Mouse (Mus musculus) G1E-ER4 (cell line): ENCODE results near the gene Madd. TPM values are rescaled to one million over a fixed set of nuclear protein-coding genes. Genes with fewer than 3 reads are reported as not detected.

Experiments
- GATA1 ChIP-seq: IDR thresholded peaks from one replicate; pipeline ENCODE4 v1.8.0; 2012; ENCODE audit warnings: low read length, inconsistent platforms
- polyA plus RNA-seq: library from polyadenylated mRNA; stranded (reverse); fragments of >175 nt; gene quantifications from 2 replicates; pipeline ENCODE4 v1.2.3, GENCODE M21; 2012

Madd gene
- polyA plus RNA-seq, 1 experiment: 12.1 TPM

- TF ChIP-seq GATA1: no peak
Measured at GRCm38 (mm10) chr2:91151331-91151730, 32.3 kb downstream of the Madd start.

GRCm38 (mm10) chr2:91148101-91148500 lies 35.5 kb downstream of the Madd start:
- TF ChIP-seq GATA1: no peak

DNA sequence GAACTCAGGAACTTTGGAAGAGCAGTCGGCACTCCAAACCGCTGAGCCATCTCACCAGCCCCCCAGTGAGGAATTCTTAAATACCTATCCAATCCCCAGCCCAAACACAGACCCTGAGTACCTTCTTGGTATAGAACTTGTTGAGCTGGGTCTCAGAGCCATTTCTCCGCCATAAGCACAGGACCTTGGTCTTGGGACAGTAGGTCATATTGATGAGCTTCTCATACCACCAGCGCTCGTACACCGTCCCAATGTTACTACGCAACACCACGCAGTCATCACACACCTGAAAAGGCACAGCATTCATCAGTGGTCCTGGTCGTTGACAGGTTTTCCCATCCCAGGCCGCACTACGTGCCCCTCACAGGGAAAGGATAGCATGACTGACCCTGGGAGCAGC lies 40.2 kb downstream of the Madd start:
- TF ChIP-seq GATA1: no peak

GRCm38 (mm10) chr2:91142920-91143319 lies 40.7 kb downstream of the Madd start:
- TF ChIP-seq GATA1: no peak

GRCm38 (mm10) chr2:91139764-91140163 lies 43.9 kb downstream of the Madd start:
- TF ChIP-seq GATA1: no peak

- TF ChIP-seq GATA1: no peak
Measured at GRCm38 (mm10) chr2:91139311-91139710, 44.3 kb downstream of the Madd start.

- no peak for TF ChIP-seq GATA1
Measured at GRCm38 (mm10) chr2:91137481-91137880, 46.2 kb downstream of the Madd start.

GRCm38 (mm10) chr2:91136513-91137412 lies 46.9 kb downstream of the Madd start:
- TF ChIP-seq GATA1: no peak

GRCm38 (mm10) chr2:91132035-91132434 lies 51.6 kb downstream of the Madd start:
- TF ChIP-seq GATA1: no peak

DNA sequence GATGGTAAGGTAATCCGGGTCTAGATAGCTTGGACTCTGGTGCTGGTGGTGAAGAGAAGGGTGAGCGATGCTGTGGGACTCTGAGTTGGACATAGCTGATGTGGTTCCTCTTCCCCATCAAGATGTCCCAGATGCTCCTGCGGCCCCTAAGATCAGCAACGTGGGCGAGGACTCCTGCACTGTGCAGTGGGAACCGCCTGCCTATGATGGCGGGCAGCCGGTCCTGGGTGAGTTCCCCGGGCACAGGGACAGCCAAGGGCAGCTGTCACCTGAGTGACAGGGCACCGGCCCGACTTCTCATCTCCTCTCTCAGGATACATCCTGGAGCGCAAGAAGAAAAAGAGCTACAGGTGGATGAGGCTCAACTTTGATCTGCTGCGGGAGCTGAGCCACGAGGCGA lies 52.4 kb downstream of the Madd start:
- TF ChIP-seq GATA1: no peak

- no peak for TF ChIP-seq GATA1
Measured at GRCm38 (mm10) chr2:91130126-91130525, 53.5 kb downstream of the Madd start.

- TF ChIP-seq GATA1: no peak
Measured at GRCm38 (mm10) chr2:91128761-91129160, 54.9 kb downstream of the Madd start.

- TF ChIP-seq GATA1: no peak
Measured at GRCm38 (mm10) chr2:91125101-91125500, 58.5 kb downstream of the Madd start.

- no peak for TF ChIP-seq GATA1
Measured at GRCm38 (mm10) chr2:91123521-91123920, 60.1 kb downstream of the Madd start.

DNA sequence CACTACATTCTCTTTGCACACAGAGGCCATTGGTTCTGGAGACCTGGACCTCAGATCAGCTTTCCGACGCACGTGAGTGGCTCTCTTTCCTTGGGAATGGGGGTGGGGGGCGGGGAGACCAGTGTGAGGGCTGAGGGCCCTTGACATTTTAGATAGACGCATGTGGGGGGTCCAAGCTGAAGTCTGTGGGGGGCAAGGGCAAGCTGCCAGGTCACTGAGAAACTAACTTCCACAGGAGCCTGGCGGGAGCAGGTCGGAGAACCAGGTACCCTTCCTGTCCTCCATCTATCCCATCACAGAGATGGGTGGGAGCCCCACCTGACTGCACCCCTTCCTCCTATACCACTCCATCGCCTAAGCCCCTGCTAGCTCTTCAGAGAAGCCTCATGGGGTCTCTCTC lies 62.1 kb downstream of the Madd start:
- no peak for TF ChIP-seq GATA1

DNA sequence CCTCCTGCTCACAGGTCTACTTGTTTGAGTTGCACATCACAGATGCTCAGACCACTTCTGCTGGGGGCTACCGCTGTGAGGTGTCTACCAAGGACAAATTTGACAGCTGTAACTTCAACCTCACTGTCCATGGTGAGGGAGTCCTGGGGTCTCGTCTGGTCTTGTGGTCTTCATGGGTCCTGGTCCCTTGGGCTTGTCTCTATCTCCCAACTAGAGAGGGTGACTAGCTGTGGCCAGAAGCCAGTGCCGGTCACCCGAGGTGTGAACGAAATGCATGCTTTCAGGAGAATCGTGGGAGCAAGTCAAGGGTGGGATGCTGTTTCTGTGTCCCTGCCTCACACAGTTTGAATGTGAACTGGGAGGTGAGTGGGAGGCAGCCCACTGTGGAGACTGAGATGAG lies 62.6 kb downstream of the Madd start:
- no peak for TF ChIP-seq GATA1

- TF ChIP-seq GATA1: no peak
Measured at GRCm38 (mm10) chr2:91120261-91120671, 63.4 kb downstream of the Madd start.
